Comparison of ENCODE assay signal across 8 mouse cellular contexts in the genomic region with DNA sequence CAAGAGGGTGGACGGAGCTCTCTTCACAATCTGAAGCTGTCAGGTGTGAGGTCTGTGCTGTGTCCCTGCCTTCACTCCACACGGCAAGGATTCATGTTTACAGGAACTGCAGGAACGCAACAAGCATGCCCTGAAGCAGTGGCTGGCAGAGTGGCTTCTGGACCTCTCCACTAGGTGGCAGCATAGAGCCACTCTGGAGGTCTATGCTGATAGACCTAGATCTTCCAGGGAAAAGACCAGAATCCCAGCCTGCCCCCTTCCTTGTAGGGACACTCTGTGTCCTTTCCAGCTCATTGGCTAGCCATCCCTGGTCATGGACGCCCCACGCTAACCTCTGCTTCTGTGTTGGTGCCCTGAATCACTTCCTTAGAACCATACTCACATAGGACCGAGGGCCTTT.
DNase-seq lines count a peak whose midpoint lies in the region; ATAC-seq and TF ChIP-seq lines count a peak whose summit lies in the region.

No protein-coding gene starts in this region.

- WGBS in hindbrain, embryonic 13.5 days, result 39% methylated on average over 6 of the region's 6 CpGs

- CTCF ChIA-PET in Patski (lab: Charles Lee), result interaction anchor here (0.7 to 3.6 kb wide), 7 partner anchors 11 to 447 kb away, joined by 3 to 13 read pairs (median 5); no protein-coding TSS in a partner anchor

- H3K4me3 ChIP-seq in hindbrain, embryonic 13.5 days, result no peak overlapping the region

- POLR2A ChIA-PET in Patski (lab: Charles Lee), result no interaction called here

- ATAC-seq in Patski, result peak; percentile 71
- peak; percentile 57 for ATAC-seq in hindbrain, embryonic 13.5 days (ENCODE audit: low FRiP score)

- peaks cover 84% of the 10 kb centered on the region for H3K36me3 ChIP-seq in hindbrain, embryonic 13.5 days

- in situ Hi-C loops in Patski (cut with MboI; ENCODE audit: low pct_unique_long_range_greater_than_20kb), result loop anchor here (5.0 to 10.0 kb wide), 3 partner anchors 173 to 444 kb away; no protein-coding TSS in a partner anchor

- H3K27ac ChIP-seq in hindbrain, embryonic 13.5 days, result no peak overlapping the region

- no peak overlapping the region for H3K9ac ChIP-seq in hindbrain, embryonic 13.5 days

- TF ChIP-seq CTCF in Patski (IDR thresholded peaks at IDR 0.05), result no peak

- no peaks in the 10 kb centered on the region for H3K9me3 ChIP-seq in hindbrain, embryonic 13.5 days

- H3K4me1 ChIP-seq in hindbrain, embryonic 13.5 days (replicated peaks), result no peaks in the 10 kb centered on the region

- peak; percentile 39 for DNase-seq in Patski (ENCODE audit: low read depth, low spot score)
- DNase-seq in cerebellum, postnatal 10 days, result peak; percentile 94 to 96
- DNase-seq in frontal cortex, postnatal 14 days (ENCODE audit: low spot score in 2 of 2), result peak; percentile 59 to 86
- DNase-seq in layer of hippocampus, postnatal 10 days (ENCODE audit: low spot score in 2 of 2), result peak; percentile 89
- DNase-seq in lung, postnatal 14 days, result peak; percentile 91
- DNase-seq in retina, adult 2 months (ENCODE audit: low read depth, low spot score), result peak; percentile 54
- DNase-seq in thymus, postnatal 36 days, result peak; percentile 66 to 76

- H3K4me2 ChIP-seq in hindbrain, embryonic 13.5 days, result no peak overlapping the region

- no peaks in the 10 kb centered on the region for H3K27me3 ChIP-seq in Patski
- H3K27me3 ChIP-seq in hindbrain, embryonic 13.5 days, result no peaks in the 10 kb centered on the region

Comparison
In these comparisons a context has a peak if more than half of its experiments do, and no peak if none do; other contexts are left out.
1. DNase-seq: peak in every context shown above with its lines; median percentile 95 in cerebellum, postnatal 10 days; 91 in lung, postnatal 14 days; 89 in layer of hippocampus, postnatal 10 days; 72 in frontal cortex, postnatal 14 days; 71 in thymus, postnatal 36 days; 54 in retina, adult 2 months; 39 in Patski.